Mouse (Mus musculus): Measurements from ENCODE around the gene Aebp1. TPM values are rescaled to one million over a fixed set of nuclear protein-coding genes. Genes with fewer than 3 reads are reported as not detected.

Aebp1 gene
- polyA plus RNA-seq, 1 experiment from 2014 or later: 33.9 TPM

DNA sequence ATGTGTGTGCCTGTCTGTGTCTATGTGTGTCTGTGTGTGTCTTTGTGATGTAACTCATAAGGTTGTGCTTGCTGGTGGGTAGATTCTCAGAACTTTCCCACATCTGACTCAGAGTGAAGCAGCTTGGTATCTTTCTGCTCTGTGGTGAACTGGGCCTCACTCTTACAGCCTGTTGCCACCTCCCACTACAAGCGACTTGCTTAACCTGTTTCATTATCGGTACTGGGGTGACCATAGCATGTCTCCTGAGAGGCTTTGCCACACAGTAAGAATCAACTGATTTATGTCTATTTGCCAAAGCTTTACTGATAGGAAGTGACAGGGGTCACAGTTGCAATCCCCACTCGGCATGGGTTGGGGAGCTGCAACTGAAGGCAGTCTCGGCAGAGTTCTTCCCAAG lies 46.9 kb downstream of the Aebp1 start:
- no peak overlapping the region for H3K9ac ChIP-seq (ENCODE audit: low read depth, low read length)
- no peak for DNase-seq (ENCODE audit: low spot score)
- no peaks in the 10 kb centered on the region for H3K9me3 ChIP-seq (replicated peaks; ENCODE audit: low read length)
- no peak for ATAC-seq (replicated peaks; ENCODE audit: low FRiP score, low read depth)
- no peaks in the 10 kb centered on the region for H3K36me3 ChIP-seq (ENCODE audit: insufficient read depth, low read length)
- WGBS: 66% methylated on average over 4 of the region's 4 CpGs
- no peak overlapping the region for H3K4me2 ChIP-seq (ENCODE audit: low read length)
- no peak overlapping the region for H3K27ac ChIP-seq
- H3K27me3 ChIP-seq (ENCODE audit: insufficient read depth, low read length): no peaks in the 10 kb centered on the region
- no peak for TF ChIP-seq CTCF (IDR thresholded peaks at IDR 0.05; ENCODE audit: low read depth)
- H3K4me1 ChIP-seq (replicated peaks; ENCODE audit: insufficient read depth, low read length): no peaks in the 10 kb centered on the region
- H3K4me3 ChIP-seq (replicated peaks; ENCODE audit: low read depth, low read length): no peak overlapping the region

DNA sequence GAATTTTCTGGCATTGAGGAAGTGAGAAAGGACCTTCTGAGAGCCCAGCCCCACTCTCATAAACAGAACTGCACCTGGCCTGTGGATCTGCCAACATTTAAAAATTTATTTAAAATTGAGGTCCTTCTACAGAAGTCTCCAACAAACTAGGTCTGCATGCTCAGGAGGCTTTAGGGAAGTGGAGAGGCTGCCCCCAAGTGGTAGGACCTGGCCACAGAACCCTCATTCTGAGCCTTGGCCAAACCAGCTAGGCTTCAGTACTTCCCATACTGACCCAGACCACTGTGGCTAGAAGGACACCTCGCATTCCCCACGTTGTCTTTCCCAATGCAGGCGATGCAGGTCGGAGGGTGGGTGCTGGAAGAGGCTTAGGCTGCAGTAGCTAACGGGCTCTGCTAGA lies 50.9 kb downstream of the Aebp1 start:
- WGBS: 37% methylated on average over 5 of the region's 5 CpGs
- no peak overlapping the region for H3K27ac ChIP-seq

DNA sequence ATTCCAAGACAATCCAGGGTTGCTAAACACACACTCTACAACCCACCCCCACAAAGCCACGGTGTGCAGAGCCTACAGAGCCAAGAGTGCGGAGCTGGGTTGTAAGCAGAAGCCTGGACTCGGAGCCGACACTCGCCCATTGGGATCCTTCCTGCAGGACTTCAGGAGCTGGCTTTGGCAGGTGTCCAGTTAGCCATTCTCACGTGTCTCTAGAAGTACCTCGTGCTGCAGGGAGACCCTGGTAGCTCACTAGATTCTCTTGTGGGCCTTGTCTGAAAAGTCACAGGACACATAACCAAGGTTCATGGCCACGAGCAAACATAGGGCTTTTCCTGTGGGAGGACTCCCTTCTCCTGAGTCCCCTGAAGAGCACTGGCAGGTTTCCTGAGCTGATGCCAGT lies 51.5 kb downstream of the Aebp1 start:
- no peaks in the 10 kb centered on the region for H3K9me3 ChIP-seq (replicated peaks; ENCODE audit: low read length)
- H3K4me1 ChIP-seq (replicated peaks; ENCODE audit: insufficient read depth, low read length): no peaks in the 10 kb centered on the region
- ATAC-seq (replicated peaks; ENCODE audit: low FRiP score, low read depth) (no peak), DNase-seq (ENCODE audit: low spot score) (no peak)
- no peak overlapping the region for H3K4me3 ChIP-seq (replicated peaks; ENCODE audit: low read depth, low read length)
- TF ChIP-seq CTCF (IDR thresholded peaks at IDR 0.05; ENCODE audit: low read depth): no peak
- no peak overlapping the region for H3K4me2 ChIP-seq (ENCODE audit: low read length)
- H3K36me3 ChIP-seq (ENCODE audit: insufficient read depth, low read length): no peaks in the 10 kb centered on the region
- 60% methylated on average over 8 of the region's 8 CpGs for WGBS
- H3K27me3 ChIP-seq (ENCODE audit: insufficient read depth, low read length): no peaks in the 10 kb centered on the region
- H3K9ac ChIP-seq (ENCODE audit: low read depth, low read length): no peak overlapping the region
- H3K27ac ChIP-seq: no peak overlapping the region

More for the DNA sequence above, 50.9 kb downstream of the Aebp1 start:
- H3K4me1 ChIP-seq (replicated peaks; ENCODE audit: insufficient read depth, low read length): no peaks in the 10 kb centered on the region
- no peak for ATAC-seq (replicated peaks; ENCODE audit: low FRiP score, low read depth)
- no peaks in the 10 kb centered on the region for H3K36me3 ChIP-seq (ENCODE audit: insufficient read depth, low read length)
- TF ChIP-seq CTCF (IDR thresholded peaks at IDR 0.05; ENCODE audit: low read depth): peak; percentile 83
- no peak overlapping the region for H3K9ac ChIP-seq (ENCODE audit: low read depth, low read length)
- no peak overlapping the region for H3K4me3 ChIP-seq (replicated peaks; ENCODE audit: low read depth, low read length)
- no peaks in the 10 kb centered on the region for H3K27me3 ChIP-seq (ENCODE audit: insufficient read depth, low read length)
- DNase-seq (ENCODE audit: low spot score): peak; percentile 85
- no peak overlapping the region for H3K4me2 ChIP-seq (ENCODE audit: low read length)
- H3K9me3 ChIP-seq (replicated peaks; ENCODE audit: low read length): no peaks in the 10 kb centered on the region

DNA sequence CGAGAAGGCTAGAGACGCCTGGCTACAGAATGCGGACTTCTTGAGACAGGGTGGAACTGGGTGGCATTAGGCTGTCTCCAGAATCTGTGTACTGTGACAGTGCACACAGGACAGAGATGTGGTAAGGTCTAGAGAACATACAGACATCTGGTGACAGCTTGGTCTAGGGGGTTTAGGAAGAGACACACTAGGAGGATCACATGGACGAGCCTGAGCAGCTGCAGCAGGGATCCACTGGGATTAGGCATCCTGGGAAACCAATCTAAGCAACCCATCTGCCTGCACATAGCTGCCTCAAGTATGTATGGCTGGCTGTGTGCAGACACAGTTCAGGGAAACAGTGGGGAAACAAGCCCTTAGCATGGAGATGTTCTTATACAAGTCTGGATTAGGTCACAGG lies 52.2 kb downstream of the Aebp1 start:
- Histone ChIP-seq H3K9ac (ENCODE audit: low read depth, low read length) (no peak overlapping the region), H3K4me2 (ENCODE audit: low read length) (no peak overlapping the region), H3K27ac (no peak overlapping the region), H3K4me3 (replicated peaks; ENCODE audit: low read depth, low read length) (no peak overlapping the region), H3K9me3 (replicated peaks; ENCODE audit: low read length) (no peaks in the 10 kb centered on the region), H3K4me1 (replicated peaks; ENCODE audit: insufficient read depth, low read length) (no peaks in the 10 kb centered on the region), H3K27me3 (ENCODE audit: insufficient read depth, low read length) (no peaks in the 10 kb centered on the region), H3K36me3 (ENCODE audit: insufficient read depth, low read length) (no peaks in the 10 kb centered on the region)
- no peak for DNase-seq (ENCODE audit: low spot score)
- 85% methylated on average over 4 of the region's 4 CpGs for WGBS
- no peak for ATAC-seq (replicated peaks; ENCODE audit: low FRiP score, low read depth)
- TF ChIP-seq CTCF (IDR thresholded peaks at IDR 0.05; ENCODE audit: low read depth): no peak

DNA sequence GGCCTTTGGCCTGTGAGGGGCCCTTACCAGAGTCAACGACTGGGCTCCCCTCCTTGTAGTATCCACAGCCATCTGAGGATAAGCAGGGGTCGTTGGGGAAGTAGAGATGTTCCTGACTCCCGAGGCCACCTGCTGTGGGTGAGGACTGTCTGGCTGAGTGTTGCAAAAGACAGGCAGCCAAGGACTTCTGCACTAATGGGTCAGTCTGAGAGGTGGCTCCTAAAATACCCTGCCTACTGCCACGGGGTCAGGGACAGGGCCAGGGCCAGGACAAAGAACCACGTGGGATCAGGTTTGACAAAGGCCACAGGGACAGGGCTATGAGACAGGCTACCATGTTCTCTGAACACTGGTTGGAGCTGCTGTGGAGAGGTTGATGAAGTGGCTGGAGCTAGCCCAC lies 53.2 kb downstream of the Aebp1 start:
- no peak for ATAC-seq (replicated peaks; ENCODE audit: low FRiP score, low read depth)
- Histone ChIP-seq H3K36me3 (ENCODE audit: insufficient read depth, low read length) (no peaks in the 10 kb centered on the region), H3K4me2 (ENCODE audit: low read length) (no peak overlapping the region), H3K27ac (no peak overlapping the region), H3K4me1 (replicated peaks; ENCODE audit: insufficient read depth, low read length) (no peaks in the 10 kb centered on the region), H3K9ac (ENCODE audit: low read depth, low read length) (no peak overlapping the region), H3K9me3 (replicated peaks; ENCODE audit: low read length) (no peaks in the 10 kb centered on the region), H3K4me3 (replicated peaks; ENCODE audit: low read depth, low read length) (no peak overlapping the region), H3K27me3 (ENCODE audit: insufficient read depth, low read length) (no peaks in the 10 kb centered on the region)
- no peak for DNase-seq (ENCODE audit: low spot score)
- TF ChIP-seq CTCF (IDR thresholded peaks at IDR 0.05; ENCODE audit: low read depth): no peak
- 51% methylated on average over 5 of the region's 5 CpGs for WGBS

DNA sequence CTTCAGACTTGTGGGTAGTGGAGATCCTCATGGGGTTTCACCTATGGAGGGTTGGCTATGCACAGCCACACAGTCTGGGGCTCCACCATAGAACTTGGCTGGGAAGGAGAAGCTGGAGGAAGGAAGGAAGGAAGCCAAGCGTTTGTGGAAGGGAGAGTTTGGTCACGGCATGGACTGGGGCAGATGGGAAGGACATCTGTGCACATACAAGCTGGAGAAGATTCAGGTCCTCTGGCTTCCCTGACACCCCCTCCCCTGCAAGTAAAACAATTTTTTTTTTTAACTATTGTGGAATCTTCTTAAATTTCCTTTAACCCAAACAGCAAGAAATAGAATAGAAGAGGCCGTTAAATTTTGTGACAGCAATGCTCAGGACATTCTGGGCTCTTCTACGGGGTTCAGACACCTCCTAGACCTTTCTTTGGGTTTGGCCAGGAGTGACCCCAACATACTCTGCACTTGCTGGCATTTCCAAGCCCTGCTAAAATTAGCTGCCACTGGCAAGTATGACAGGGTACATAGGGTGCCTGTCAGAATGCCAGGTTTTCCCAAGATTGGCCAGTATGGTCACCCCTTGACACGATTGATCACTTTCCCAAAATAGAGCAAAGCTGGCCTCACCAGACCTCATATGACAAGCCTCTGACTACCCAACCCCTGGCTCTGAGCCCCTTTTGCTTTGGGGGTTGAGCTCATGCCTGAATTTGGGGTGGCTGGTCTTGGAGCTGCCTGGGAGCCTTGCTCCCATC lies 53.9 kb downstream of the Aebp1 start:
- H3K4me3 ChIP-seq (replicated peaks; ENCODE audit: low read depth, low read length): no peak overlapping the region
- no peaks in the 10 kb centered on the region for H3K36me3 ChIP-seq (ENCODE audit: insufficient read depth, low read length)
- no peaks in the 10 kb centered on the region for H3K27me3 ChIP-seq (ENCODE audit: insufficient read depth, low read length)
- H3K9ac ChIP-seq (ENCODE audit: low read depth, low read length): no peak overlapping the region
- no peak overlapping the region for H3K4me2 ChIP-seq (ENCODE audit: low read length)
- no peaks in the 10 kb centered on the region; the same call in 1 of the 2 replicates for H3K4me1 ChIP-seq (replicated peaks; ENCODE audit: insufficient read depth, low read length)
- ATAC-seq (replicated peaks; ENCODE audit: low FRiP score, low read depth) (no peak), DNase-seq (ENCODE audit: low spot score) (no peak)
- H3K9me3 ChIP-seq (replicated peaks; ENCODE audit: low read length): no peaks in the 10 kb centered on the region
- TF ChIP-seq CTCF (IDR thresholded peaks at IDR 0.05; ENCODE audit: low read depth): no peak
- no peak overlapping the region for H3K27ac ChIP-seq
- WGBS: 69% methylated on average over 5 of the region's 5 CpGs

DNA sequence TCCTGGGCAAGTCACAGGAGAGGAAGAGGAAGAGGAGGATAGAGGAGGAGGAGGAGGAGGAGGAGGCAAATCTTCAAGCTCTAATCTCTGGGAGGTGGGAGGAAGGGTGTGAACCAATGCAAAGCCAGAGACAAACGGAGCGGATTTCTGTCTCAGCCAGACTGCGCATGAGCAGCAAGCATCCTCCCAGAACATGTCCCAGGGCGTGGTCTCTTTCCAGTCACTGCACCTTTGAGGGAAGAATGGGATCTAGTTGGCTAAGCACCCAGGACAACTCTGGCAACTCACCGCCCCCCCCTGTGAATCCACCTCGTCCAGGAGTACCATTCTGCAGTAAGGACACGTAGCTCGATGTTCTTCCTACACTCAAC lies 54.4 kb downstream of the Aebp1 start:
- no peak for ATAC-seq (replicated peaks; ENCODE audit: low FRiP score, low read depth)
- H3K27ac ChIP-seq: no peak overlapping the region
- no peaks in the 10 kb centered on the region for H3K36me3 ChIP-seq (ENCODE audit: insufficient read depth, low read length)
- no peak overlapping the region for H3K4me3 ChIP-seq (replicated peaks; ENCODE audit: low read depth, low read length)
- H3K4me2 ChIP-seq (ENCODE audit: low read length): no peak overlapping the region
- no peak overlapping the region for H3K9ac ChIP-seq (ENCODE audit: low read depth, low read length)
- no peak for DNase-seq (ENCODE audit: low spot score)
- no peaks in the 10 kb centered on the region for H3K9me3 ChIP-seq (replicated peaks; ENCODE audit: low read length)
- H3K4me1 ChIP-seq (replicated peaks; ENCODE audit: insufficient read depth, low read length): no peaks in the 10 kb centered on the region; the same call in 1 of the 2 replicates
- WGBS: 60% methylated on average over 8 of the region's 8 CpGs
- H3K27me3 ChIP-seq (ENCODE audit: insufficient read depth, low read length): no peaks in the 10 kb centered on the region
- no peak for TF ChIP-seq CTCF (IDR thresholded peaks at IDR 0.05; ENCODE audit: low read depth)
